Mouse (Mus musculus): ENCODE results near the gene Tlcd1. TPM values are rescaled to one million over a fixed set of nuclear protein-coding genes. Genes with fewer than 3 reads are reported as not detected.

The Tlcd1 gene
- polyA plus RNA-seq (2017; shearing (Covaris generic)) = 3.9 TPM

DNA sequence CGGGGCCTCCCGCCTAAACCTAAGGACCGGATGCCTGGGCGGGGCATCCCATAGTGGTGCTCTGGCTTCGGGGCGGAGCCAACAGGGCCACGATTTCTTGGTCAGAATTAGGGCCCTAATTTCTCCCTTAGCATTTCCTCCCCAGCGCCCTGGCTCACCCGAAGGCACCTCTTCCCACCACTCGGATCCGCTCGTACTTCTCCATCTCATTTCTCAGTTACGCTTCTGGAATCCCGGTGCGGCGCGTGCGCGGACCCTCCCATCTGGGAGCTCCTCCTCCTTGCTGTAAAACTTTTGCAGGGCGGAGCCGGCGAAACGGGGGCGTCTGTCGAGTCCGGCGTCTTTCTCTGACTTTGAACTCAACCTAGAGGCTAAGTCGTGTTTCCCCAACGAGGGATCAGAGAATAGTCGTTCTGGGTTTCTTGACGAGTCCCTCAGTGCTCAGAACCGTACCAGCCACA lies at the start of gene Tlcd1, which contains the start of gene Nek8:
TSS of gene Tlcd1 (plus strand) at position 310 of the 461 bp plus-strand sequence.
TSS of gene Nek8 (minus strand) at position 274 of the 461 bp plus-strand sequence.

DNA sequence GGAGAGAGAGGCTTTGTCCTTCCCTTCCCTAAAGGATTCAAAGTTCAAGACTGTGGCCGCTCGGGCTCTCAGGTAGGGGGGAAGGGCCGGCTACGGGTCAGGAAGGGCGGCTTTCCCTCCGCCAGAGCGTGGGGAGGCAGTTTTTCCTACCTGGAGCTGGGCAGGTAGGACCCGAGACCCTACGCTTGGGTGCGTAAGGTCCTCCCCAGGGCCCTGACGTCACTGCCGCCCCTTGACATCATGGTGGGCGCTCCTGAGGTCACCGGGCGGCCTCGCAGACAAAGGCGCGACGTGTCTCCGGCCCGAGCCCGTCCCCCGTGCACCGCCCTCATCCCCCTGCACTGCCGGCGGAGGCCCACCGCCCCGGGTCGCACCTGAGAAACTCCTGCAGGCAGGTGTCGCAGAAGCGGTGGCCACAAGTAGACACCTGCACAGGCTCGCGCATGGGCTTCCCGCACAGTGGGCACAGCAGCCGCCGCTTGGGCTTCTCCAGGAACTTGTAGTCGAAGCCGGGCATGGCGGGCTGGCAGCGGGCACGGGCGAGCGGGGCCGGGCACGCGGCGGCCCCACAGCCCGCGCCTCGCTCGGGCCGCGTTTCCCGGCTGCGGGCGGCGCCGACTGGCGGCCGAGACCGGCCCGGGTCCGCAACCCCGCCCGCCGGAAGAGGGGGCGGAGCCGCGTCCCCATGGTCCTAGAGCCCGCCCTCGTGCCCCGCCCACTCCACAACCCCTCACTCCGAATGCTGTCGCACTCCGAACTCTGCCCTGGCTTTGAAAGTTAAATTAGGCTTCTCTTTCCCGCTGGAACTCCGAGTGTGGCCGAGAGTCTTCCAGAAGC lies 11.4 kb upstream of the Tlcd1 start, which contains the start of gene Traf4:
TSS of gene Traf4 (minus strand) at position 666 of the 837 bp plus-strand sequence.

DNA sequence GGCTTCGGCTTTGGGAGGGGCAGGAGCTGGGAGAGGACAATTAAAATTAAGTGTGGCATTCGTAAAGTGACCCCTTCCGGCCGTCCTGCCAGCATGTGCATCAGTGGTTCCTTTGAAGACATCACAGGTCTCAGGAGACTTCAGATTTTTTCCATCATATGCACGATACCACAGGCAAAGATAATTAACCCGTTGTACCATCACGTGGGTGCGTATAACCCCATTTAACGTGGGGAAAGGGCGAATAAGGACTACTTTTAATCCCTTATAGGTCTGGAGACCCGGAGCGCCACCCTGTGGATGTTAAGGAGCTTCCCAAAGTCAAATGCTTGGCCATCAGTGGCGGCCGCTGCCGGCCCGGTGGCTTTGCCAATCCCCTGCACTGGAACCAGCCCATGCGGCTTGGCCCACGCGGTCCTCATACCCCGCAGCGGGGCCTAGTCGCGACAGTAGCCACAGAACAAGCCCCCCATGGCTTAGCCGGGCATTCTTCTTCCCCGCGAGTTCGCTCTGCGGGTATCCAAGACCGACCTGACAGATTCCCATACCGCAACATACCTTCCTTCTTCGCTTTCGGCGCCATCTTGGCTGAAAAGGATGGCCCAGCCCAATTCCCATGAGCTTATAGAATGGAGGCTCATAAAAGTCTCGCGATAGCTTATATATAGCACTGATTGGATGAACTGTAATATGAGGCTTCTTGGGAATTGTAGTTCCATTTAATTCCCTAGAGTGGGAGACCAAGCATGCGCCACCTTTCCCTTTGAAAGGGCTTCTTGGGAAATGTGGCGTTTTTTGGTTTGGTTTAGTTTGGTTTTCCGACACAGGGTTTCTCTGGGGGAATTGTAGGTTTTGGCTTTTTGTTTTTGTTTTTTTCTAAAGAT lies 6.7 kb downstream of the Tlcd1 start, which contains the start of gene Rpl23a:
TSS of gene Rpl23a (minus strand) at position 624 of the 884 bp plus-strand sequence.

DNA sequence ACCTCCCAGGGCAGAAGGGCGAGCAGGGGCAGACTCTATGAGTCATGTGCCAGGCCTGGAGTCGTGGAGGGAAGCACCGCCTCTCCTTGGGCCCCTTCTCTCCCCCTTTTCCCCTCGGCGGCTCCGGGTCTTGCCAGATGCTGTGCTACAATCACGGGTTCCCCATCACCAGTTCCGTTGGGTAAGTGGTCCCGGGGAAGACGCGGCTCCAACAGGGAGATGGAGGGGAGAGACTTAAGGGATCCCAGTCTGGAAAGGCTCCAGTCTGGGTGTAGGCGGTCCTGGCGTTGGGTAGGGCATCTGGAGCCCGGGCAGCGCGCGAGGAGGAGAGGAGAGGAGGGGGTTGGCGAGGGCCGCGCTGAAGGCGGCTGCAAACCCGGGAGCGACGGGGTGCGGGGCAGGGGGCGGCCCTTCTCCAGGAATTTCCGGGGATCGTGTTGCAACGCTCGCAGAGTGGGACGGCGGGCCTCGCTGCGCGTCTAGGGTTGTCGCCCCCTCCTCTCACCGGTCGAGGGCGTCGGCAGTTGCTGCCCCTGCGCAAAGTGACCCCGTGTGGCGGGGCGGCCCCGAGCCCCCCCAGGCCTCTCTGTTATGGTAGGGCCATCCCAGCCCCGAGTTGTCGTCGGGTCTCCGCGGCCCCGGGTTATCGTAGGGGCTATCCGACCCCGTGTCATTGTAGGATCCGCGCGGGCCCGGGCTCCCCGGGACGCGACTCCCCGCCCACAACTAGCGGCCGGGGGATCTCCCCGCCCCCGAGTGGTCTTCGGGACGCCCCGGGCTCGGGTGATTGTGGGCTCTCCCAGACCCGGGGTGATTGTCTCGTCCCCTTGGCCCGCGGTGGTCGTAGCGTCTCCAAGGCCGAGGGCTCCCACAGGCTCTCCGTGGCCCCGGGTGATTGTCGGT lies 12.1 kb downstream of the Tlcd1 start, which contains the start of gene Rab34:
TSS of gene Rab34 (plus strand) at position 100 of the 903 bp plus-strand sequence.

DNA sequence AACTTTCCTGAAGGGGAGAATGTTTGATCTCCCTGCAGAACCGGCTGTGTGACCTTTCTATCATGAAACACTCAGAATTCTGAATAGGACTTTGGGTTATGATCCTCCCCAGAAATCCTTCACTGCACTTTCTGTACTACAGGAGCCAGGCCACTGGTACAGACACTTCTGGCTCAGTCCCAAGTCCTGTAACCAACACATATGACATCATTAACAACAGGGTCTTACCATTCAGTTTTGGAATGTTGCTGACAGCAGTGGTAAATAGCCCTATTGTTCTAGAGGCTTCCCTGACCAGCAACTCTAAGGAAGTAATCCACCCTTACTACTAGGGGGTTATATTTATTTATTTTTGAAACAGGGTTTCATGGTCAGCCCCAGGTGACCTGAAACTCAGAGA lies 16.6 kb downstream of the Tlcd1 start, which contains the start of gene Proca1:
TSS of gene Proca1 (plus strand) at position 280 of the 400 bp plus-strand sequence.

Other genes starting within 250 kb of the Tlcd1 start
- not detected for gene Sez6, start 245.9 kb upstream of the Tlcd1 start, polyA plus RNA-seq (2017; shearing (Covaris generic))
- gene Phf12, start 194.0 kb upstream of the Tlcd1 start, polyA plus RNA-seq (2017; shearing (Covaris generic)) = 55.7 TPM
- 4.3 TPM for gene Dhrs13, start 144.4 kb upstream of the Tlcd1 start, polyA plus RNA-seq (2017; shearing (Covaris generic))
- 48.0 TPM for gene Flot2, start 138.8 kb upstream of the Tlcd1 start, polyA plus RNA-seq (2017; shearing (Covaris generic))
- 35.7 TPM for gene Eral1, start 96.3 kb upstream of the Tlcd1 start, polyA plus RNA-seq (2017; shearing (Covaris generic))
- 19.3 TPM for gene Fam222b, start 82.1 kb upstream of the Tlcd1 start, polyA plus RNA-seq (2017; shearing (Covaris generic))
- 50.3 TPM for gene Traf4, start 11.1 kb upstream of the Tlcd1 start, polyA plus RNA-seq (2017; shearing (Covaris generic))
- gene Nek8, start within 50 bp of the Tlcd1 start, polyA plus RNA-seq (2017; shearing (Covaris generic)) = 14.4 TPM
- gene Rpl23a, start 6.9 kb downstream of the Tlcd1 start, polyA plus RNA-seq (2017; shearing (Covaris generic)) = 1,420 TPM
- 0.47 TPM for gene Rab34, start 11.7 kb downstream of the Tlcd1 start, polyA plus RNA-seq (2017; shearing (Covaris generic))
- 0.18 TPM for gene Proca1, start 16.7 kb downstream of the Tlcd1 start, polyA plus RNA-seq (2017; shearing (Covaris generic))
- gene Sdf2, start 69.0 kb downstream of the Tlcd1 start, polyA plus RNA-seq (2017; shearing (Covaris generic)) = 72.6 TPM
- gene Supt6, start 69.3 kb downstream of the Tlcd1 start, polyA plus RNA-seq (2017; shearing (Covaris generic)) = 38.4 TPM
- 81.4 TPM for gene 2610507B11Rik, start 85.0 kb downstream of the Tlcd1 start, polyA plus RNA-seq (2017; shearing (Covaris generic))
- 0.38 TPM for gene BC030499, start 114.1 kb downstream of the Tlcd1 start, polyA plus RNA-seq (2017; shearing (Covaris generic))
- 1.9 TPM for gene Spag5, start 124.8 kb downstream of the Tlcd1 start, polyA plus RNA-seq (2017; shearing (Covaris generic))
- 5.9 TPM for gene Aldoc, start 146.3 kb downstream of the Tlcd1 start, polyA plus RNA-seq (2017; shearing (Covaris generic))
- 114 TPM for gene Pigs, start 151.7 kb downstream of the Tlcd1 start, polyA plus RNA-seq (2017; shearing (Covaris generic))
- gene Unc119, start 166.8 kb downstream of the Tlcd1 start, polyA plus RNA-seq (2017; shearing (Covaris generic)) = 59.7 TPM
- not detected for gene Foxn1, start 209.8 kb downstream of the Tlcd1 start, polyA plus RNA-seq (2017; shearing (Covaris generic))
- not detected for gene Slc13a2, start 245.5 kb downstream of the Tlcd1 start, polyA plus RNA-seq (2017; shearing (Covaris generic))

Measured in CD4-positive, CD25-positive, alpha-beta regulatory T cell (primary cell).